Mouse (Mus musculus): Measurements from ENCODE around the gene Zcchc24. TPM values are rescaled to one million over a fixed set of nuclear protein-coding genes. Genes with fewer than 3 reads are reported as not detected.
A peak's percentile ranks its signal among the peaks of the same experiment; 100 is the strongest.
"Not testable (repeated sequence)": the region's sequence is repeated elsewhere in the genome, so short reads cannot be mapped to it uniquely, and the experiment has no call there.

Gene Zcchc24
- 29.4 and 32.7 TPM in 2 replicates for polyA plus RNA-seq (2015; fragmentation: Nextera tagmentation; extraction: Ambion mirVana)

- no peaks in the 10 kb centered on the region for H3K27me3 ChIP-seq
- H3K9me3 ChIP-seq = no peaks in the 10 kb centered on the region
- H3K4me2 ChIP-seq = peak within 1 kb of the TSS; percentile 88
- no peaks in the 10 kb centered on the region for H3K36me3 ChIP-seq
- 1% methylated on average over 49 of the region's 55 CpGs for WGBS
- H3K9ac ChIP-seq = peak within 1 kb of the TSS; percentile 92
- peaks cover 50% of the 10 kb centered on the region for H3K4me1 ChIP-seq
- H3K4me3 ChIP-seq = peak within 1 kb of the TSS; percentile 77
- peak; percentile 89 for ATAC-seq (ENCODE audit: insufficient number of reproducible peaks, insufficient read depth, low FRiP score, low TSS enrichment, low read depth)
- peak within 1 kb of the TSS; percentile 96 for H3K27ac ChIP-seq
Observed at GRCm38 (mm10) chr14:25768915-25769625, at the start of gene Zcchc24. Gene Zcchc24, minus strand, starts transcription at chr14:25769039.

GRCm38 (mm10) chr14:25816416-25816815, 47.6 kb upstream of the Zcchc24 start:
- peak; percentile 37; the same call in 1 of the 2 replicates for ATAC-seq (ENCODE audit: insufficient number of reproducible peaks, insufficient read depth, low FRiP score, low TSS enrichment, low read depth)
- no peak overlapping the region for H3K4me3 ChIP-seq
- 0 out of 2 replicates have a peak, but pooled peaks cover 4% of the 10 kb centered on the region for H3K4me1 ChIP-seq
- H3K9me3 ChIP-seq = no peaks in the 10 kb centered on the region
- H3K27ac ChIP-seq = no peak overlapping the region
- no peaks in the 10 kb centered on the region for H3K27me3 ChIP-seq
- WGBS = 11% methylated on average over 9 of the region's 9 CpGs
- no peak overlapping the region for H3K9ac ChIP-seq
- H3K4me2 ChIP-seq = no peak overlapping the region
- no peaks in the 10 kb centered on the region for H3K36me3 ChIP-seq

- no peak overlapping the region for H3K4me2 ChIP-seq
- H3K27ac ChIP-seq = no peak overlapping the region
- H3K27me3 ChIP-seq = no peaks in the 10 kb centered on the region
- H3K4me3 ChIP-seq = no peak overlapping the region
- no peaks in the 10 kb centered on the region for H3K36me3 ChIP-seq
- H3K9ac ChIP-seq = no peak overlapping the region
- no peak for ATAC-seq (ENCODE audit: insufficient number of reproducible peaks, insufficient read depth, low FRiP score, low TSS enrichment, low read depth)
- no peaks in the 10 kb centered on the region for H3K9me3 ChIP-seq
- H3K4me1 ChIP-seq = 0 out of 2 replicates have a peak, but pooled peaks cover 4% of the 10 kb centered on the region
Observed at GRCm38 (mm10) chr14:25814140-25814539, 45.3 kb upstream of the Zcchc24 start.

GRCm38 (mm10) chr14:25811026-25811425, 42.2 kb upstream of the Zcchc24 start:
- not testable (repeated sequence) for H3K27me3 ChIP-seq; ATAC-seq (ENCODE audit: insufficient number of reproducible peaks, insufficient read depth, low FRiP score, low TSS enrichment, low read depth); H3K4me2 ChIP-seq; H3K4me3 ChIP-seq; H3K4me1 ChIP-seq; H3K9me3 ChIP-seq; H3K27ac ChIP-seq; H3K36me3 ChIP-seq; H3K9ac ChIP-seq
- WGBS = 81% methylated on average over 1 of the region's 1 CpGs

GRCm38 (mm10) chr14:25806561-25806960, 37.7 kb upstream of the Zcchc24 start:
- 84% methylated on average over 7 of the region's 7 CpGs for WGBS
- Histone ChIP-seq H3K4me1 (peaks cover 15% of the 10 kb centered on the region), H3K4me3 (no peak overlapping the region)

GRCm38 (mm10) chr14:25805871-25806270, 37.0 kb upstream of the Zcchc24 start:
- Histone ChIP-seq H3K9me3 (no peaks in the 10 kb centered on the region), H3K9ac (no peak overlapping the region), H3K4me2 (no peak overlapping the region), H3K27ac (no peak overlapping the region), H3K4me1 (peaks cover 15% of the 10 kb centered on the region), H3K4me3 (no peak overlapping the region), H3K36me3 (no peaks in the 10 kb centered on the region), H3K27me3 (no peaks in the 10 kb centered on the region)
- ATAC-seq (ENCODE audit: insufficient number of reproducible peaks, insufficient read depth, low FRiP score, low TSS enrichment, low read depth) = no peak
- WGBS = 62% methylated on average over 7 of the region's 7 CpGs

More at GRCm38 (mm10) chr14:25806561-25806960, 37.7 kb upstream of the Zcchc24 start:
- H3K27ac ChIP-seq = no peak overlapping the region
- no peak overlapping the region for H3K4me2 ChIP-seq
- H3K9ac ChIP-seq = no peak overlapping the region
- no peaks in the 10 kb centered on the region for H3K36me3 ChIP-seq
- H3K27me3 ChIP-seq = no peaks in the 10 kb centered on the region
- no peak for ATAC-seq (ENCODE audit: insufficient number of reproducible peaks, insufficient read depth, low FRiP score, low TSS enrichment, low read depth)
- H3K9me3 ChIP-seq = no peaks in the 10 kb centered on the region

GRCm38 (mm10) chr14:25803246-25803809, 34.5 kb upstream of the Zcchc24 start:
- H3K27ac ChIP-seq = no peak overlapping the region
- no peak overlapping the region for H3K9ac ChIP-seq
- H3K4me3 ChIP-seq = no peak overlapping the region
- no peak for ATAC-seq (ENCODE audit: insufficient number of reproducible peaks, insufficient read depth, low FRiP score, low TSS enrichment, low read depth)
- no peaks in the 10 kb centered on the region for H3K9me3 ChIP-seq
- no peaks in the 10 kb centered on the region for H3K36me3 ChIP-seq
- peaks cover 21% of the 10 kb centered on the region for H3K4me1 ChIP-seq
- H3K4me2 ChIP-seq = no peak overlapping the region
- no peaks in the 10 kb centered on the region for H3K27me3 ChIP-seq
- 31% methylated on average over 3 of the region's 3 CpGs for WGBS

- H3K27ac ChIP-seq = no peak overlapping the region
- no peak overlapping the region for H3K9ac ChIP-seq
Observed at GRCm38 (mm10) chr14:25802511-25802910, 33.7 kb upstream of the Zcchc24 start.

GRCm38 (mm10) chr14:25800166-25800960, 31.5 kb upstream of the Zcchc24 start:
- Histone ChIP-seq H3K4me2 (peak overlapping the region; percentile 12; the same call in 1 of the 2 replicates), H3K27me3 (no peaks in the 10 kb centered on the region), H3K27ac (no peak overlapping the region), H3K9ac (no peak overlapping the region), H3K36me3 (no peaks in the 10 kb centered on the region), H3K9me3 (no peaks in the 10 kb centered on the region), H3K4me1 (peaks cover 33% of the 10 kb centered on the region), H3K4me3 (no peak overlapping the region)
- ATAC-seq (ENCODE audit: insufficient number of reproducible peaks, insufficient read depth, low FRiP score, low TSS enrichment, low read depth) = no peak
- WGBS = 25% methylated on average over 19 of the region's 19 CpGs

More at GRCm38 (mm10) chr14:25802511-25802910, 33.7 kb upstream of the Zcchc24 start:
- no peak for ATAC-seq (ENCODE audit: insufficient number of reproducible peaks, insufficient read depth, low FRiP score, low TSS enrichment, low read depth)
- Histone ChIP-seq H3K27me3 (no peaks in the 10 kb centered on the region), H3K4me3 (no peak overlapping the region), H3K9me3 (no peaks in the 10 kb centered on the region), H3K4me2 (no peak overlapping the region), H3K36me3 (no peaks in the 10 kb centered on the region), H3K4me1 (peaks cover 21% of the 10 kb centered on the region)

- peaks cover 26% of the 10 kb centered on the region for H3K4me1 ChIP-seq
- H3K27ac ChIP-seq = peak overlapping the region; percentile 85
- no peaks in the 10 kb centered on the region for H3K9me3 ChIP-seq
- no peak overlapping the region for H3K9ac ChIP-seq
- 26% methylated on average over 7 of the region's 7 CpGs for whole genome bisulfite sequencing
- no peak for ATAC-seq (ENCODE audit: insufficient number of reproducible peaks, insufficient read depth, low FRiP score, low TSS enrichment, low read depth)
- peak overlapping the region; percentile 17 for H3K4me2 ChIP-seq
- H3K27me3 ChIP-seq = no peaks in the 10 kb centered on the region
- H3K36me3 ChIP-seq = no peaks in the 10 kb centered on the region
- H3K4me3 ChIP-seq = no peak overlapping the region
Observed at GRCm38 (mm10) chr14:25796619-25797018, 27.8 kb upstream of the Zcchc24 start.

- 0 out of 2 replicates have a peak, but pooled peaks have one; percentile 81 for ATAC-seq (ENCODE audit: insufficient number of reproducible peaks, insufficient read depth, low FRiP score, low TSS enrichment, low read depth)
- Histone ChIP-seq H3K9ac (no peak overlapping the region), H3K4me1 (peaks cover 26% of the 10 kb centered on the region), H3K36me3 (no peaks in the 10 kb centered on the region), H3K27me3 (no peaks in the 10 kb centered on the region), H3K9me3 (no peaks in the 10 kb centered on the region), H3K4me2 (peak overlapping the region; percentile 32), H3K27ac (peak overlapping the region; percentile 85), H3K4me3 (no peak overlapping the region)
- 20% methylated on average over 10 of the region's 10 CpGs for WGBS
Observed at GRCm38 (mm10) chr14:25795561-25796174, 26.8 kb upstream of the Zcchc24 start.
